Mouse (Mus musculus) layer of hippocampus, postnatal 25 days (tissue): ENCODE measurements around the gene Prcp. TPM values are rescaled to one million over a fixed set of nuclear protein-coding genes. Genes with fewer than 3 reads are reported as not detected.
"Not testable (repeated sequence)": the region's sequence is repeated elsewhere in the genome, so short reads cannot be mapped to it uniquely, and the experiment has no call there.

Experiments used
- DNase-seq, 2 experiments: peaks; one replicate each; pipeline ENCODE4 v3.0.0; 2022; ENCODE audit warnings: mixed read lengths in 2 of 2, low spot score in 1 of 2; ENCODE audit errors: extremely low spot score in 1 of 2
- total RNA-seq, 2 experiments: library from RNA; stranded (reverse); gene quantifications; 2 replicates each; pipeline ENCODE4 v1.2.3; 2021

Prcp gene
- total RNA-seq, 2 experiments from 2014 or later, result 7.3 to 9.8 TPM

DNA sequence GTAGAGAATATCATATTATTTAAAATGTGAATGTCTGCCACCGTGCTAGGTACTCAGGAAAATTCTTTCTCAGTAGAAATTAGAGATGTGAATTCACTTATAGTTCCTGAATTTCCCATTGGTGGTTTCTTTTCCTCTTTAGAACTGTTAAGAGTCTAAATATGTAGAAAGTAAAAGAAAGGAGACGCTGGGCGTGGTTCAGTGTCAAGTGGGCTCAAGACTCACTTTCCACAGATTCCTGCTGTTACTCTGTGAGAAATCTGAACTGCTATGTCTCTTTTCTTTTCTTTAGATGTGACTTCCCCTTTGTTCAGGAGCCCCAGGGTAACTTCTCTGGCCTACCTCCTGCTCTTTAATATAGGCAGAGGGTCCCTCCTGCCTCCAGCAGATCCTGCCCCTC, 103.2 kb downstream of the Prcp start:
- DNase-seq, result no peak

- DNase-seq, result no peak
Observed at GRCm38 (mm10) chr7:92978225-92978624, 104.0 kb downstream of the Prcp start.

DNA sequence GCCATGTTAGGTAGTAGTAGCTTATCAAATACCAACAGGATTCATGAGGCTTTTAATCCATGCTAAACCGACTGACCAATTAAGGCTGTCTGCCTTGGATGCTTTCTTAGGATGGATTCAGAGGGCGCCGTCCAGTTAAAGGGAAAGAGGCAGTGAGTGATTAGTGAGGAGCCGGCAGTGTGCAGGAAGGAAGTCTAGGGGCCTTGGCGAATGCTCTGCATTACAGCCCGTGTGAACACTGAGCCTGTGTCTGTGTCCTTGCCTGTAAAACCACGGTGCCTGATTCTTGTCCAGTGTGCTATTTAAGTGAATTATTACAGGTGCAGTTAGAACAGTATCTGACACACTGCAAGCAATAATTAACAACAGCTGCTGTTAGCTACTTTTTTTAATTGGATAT, 104.5 kb downstream of the Prcp start:
- DNase-seq, result not testable (repeated sequence)

GRCm38 (mm10) chr7:92980741-92981140, 106.5 kb downstream of the Prcp start:
- no peak for DNase-seq

- no peak for DNase-seq
Observed at GRCm38 (mm10) chr7:92981864-92982263, 107.6 kb downstream of the Prcp start.

Other genes with a start within 250 kb of the Prcp start
- 10 to 100 TPM; 17.3 to 19.6 TPM for gene Ankrd42, start 237.3 kb upstream of the Prcp start, total RNA-seq
- 10 to 100 TPM; 48.0 to 60.6 TPM for gene Pcf11, start 204.5 kb upstream of the Prcp start, total RNA-seq
- 10 to 100 TPM; 43.2 to 49.1 TPM for gene Rab30, start 132.9 kb upstream of the Prcp start, total RNA-seq
- gene Ddias, start 223 bp upstream of the Prcp start, total RNA-seq, result under 1 TPM; 0.57 to 0.73 TPM
- 10 to 100 TPM; 22.4 to 22.6 TPM for gene Fam181b, start 205.4 kb downstream of the Prcp start, total RNA-seq